Mouse (Mus musculus): ENCODE results near the gene Arhgdia. TPM values are rescaled to one million over a fixed set of nuclear protein-coding genes. Genes with fewer than 3 reads are reported as not detected.

The Arhgdia gene
- polyA plus RNA-seq, 2 experiments = 172 to 191 TPM

DNA sequence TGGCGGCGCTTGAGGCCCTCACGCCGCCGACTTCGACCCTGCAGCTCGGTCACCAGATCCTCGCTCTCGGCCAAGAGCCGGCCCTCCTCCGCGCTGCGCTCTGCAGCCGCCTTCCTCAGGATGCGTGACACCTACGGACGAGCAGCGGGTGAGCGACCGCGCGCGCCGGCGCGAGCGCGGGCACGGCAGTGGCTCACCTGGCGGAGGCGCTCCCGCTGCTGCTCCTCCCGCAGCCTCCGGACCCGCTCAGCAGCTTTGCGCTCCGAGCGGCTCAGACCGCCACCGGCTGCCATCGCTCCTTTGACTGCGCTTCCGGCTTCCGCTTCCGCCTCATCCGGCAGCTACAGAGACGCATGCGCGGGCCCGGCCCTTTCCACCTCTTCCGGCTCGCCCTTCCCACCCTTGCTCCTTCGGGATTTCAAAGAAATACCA is 43.3 kb upstream of the Arhgdia start:
- peak in 2 of 3 experiments; percentile 66 to 69 for DNase-seq (ENCODE audit: low read depth in 3 of 3, low spot score in 3 of 3)
- no peak for TF ChIP-seq EP300 (IDR thresholded peaks at IDR 0.05; ENCODE audit: low read depth)
- TF ChIP-seq CTCF (IDR thresholded peaks at IDR 0.05; ENCODE audit: low read depth) = no peak
- ATAC-seq (ENCODE audit: insufficient read depth) = peak; percentile 72
- Histone ChIP-seq H3K4me2 (ENCODE audit: low read depth) (peak overlapping the region; percentile 91), H3K9me3 (ENCODE audit: control insufficient read depth, low read length) (no peaks in the 10 kb centered on the region), H3K4me1 (replicated peaks; ENCODE audit: control insufficient read depth in 2 of 2, insufficient read depth in 2 of 2, low read length in 1 of 2) (peaks cover 19 to 29% of the 10 kb centered on the region in 2 experiments), H3K27ac (peak overlapping the region; percentile 69), H3K4me3 (ENCODE audit: insufficient read depth in 1 of 2, low read depth in 2 of 2, low read length in 2 of 2) (peak overlapping the region; percentile 74 to 91), H3K36me3 (replicated peaks; ENCODE audit: control insufficient read depth, insufficient read depth, low read depth) (peaks cover 37% of the 10 kb centered on the region), H3K9ac (replicated peaks) (peak overlapping the region; percentile 94), H3K27me3 (ENCODE audit: control insufficient read depth, insufficient read depth, low read length) (no peaks in the 10 kb centered on the region)
- under 1% methylated on average over 53 of the region's 53 CpGs for WGBS (ENCODE audit: insufficient replicate concordance)

- 11% methylated on average over 30 of the region's 30 CpGs for WGBS (ENCODE audit: insufficient replicate concordance)
- Histone ChIP-seq H3K9me3 (ENCODE audit: control insufficient read depth, low read length) (no peaks in the 10 kb centered on the region), H3K4me2 (ENCODE audit: low read depth) (peak overlapping the region; percentile 91), H3K4me3 (ENCODE audit: insufficient read depth in 1 of 2, low read depth in 2 of 2, low read length in 2 of 2) (peak overlapping the region; percentile 74 to 91), H3K9ac (replicated peaks) (peak overlapping the region; percentile 94), H3K27ac (peak overlapping the region; percentile 69), H3K4me1 (replicated peaks; ENCODE audit: control insufficient read depth in 2 of 2, insufficient read depth in 2 of 2, low read length in 1 of 2) (peaks cover 15 to 26% of the 10 kb centered on the region in 2 experiments), H3K27me3 (ENCODE audit: control insufficient read depth, insufficient read depth, low read length) (no peaks in the 10 kb centered on the region), H3K36me3 (replicated peaks; ENCODE audit: control insufficient read depth, insufficient read depth, low read depth) (peaks cover 38% of the 10 kb centered on the region)
- ATAC-seq (ENCODE audit: insufficient read depth) (peak; percentile 80), DNase-seq (ENCODE audit: low read depth in 3 of 3, low spot score in 3 of 3) (no peak)
- TF ChIP-seq EP300 (IDR thresholded peaks at IDR 0.05; ENCODE audit: low read depth) = no peak
- TF ChIP-seq CTCF (IDR thresholded peaks at IDR 0.05; ENCODE audit: low read depth) = peak; percentile 91
These were observed 42.7 kb upstream of the Arhgdia start for GRCm38 (mm10) chr11:120623961-120624679.

- Histone ChIP-seq H3K27ac (no peak overlapping the region), H3K9me3 (ENCODE audit: control insufficient read depth, low read length) (no peaks in the 10 kb centered on the region), H3K9ac (replicated peaks) (no peak overlapping the region), H3K4me1 (replicated peaks; ENCODE audit: control insufficient read depth in 2 of 2, insufficient read depth in 2 of 2, low read length in 1 of 2) (peaks cover 13 to 22% of the 10 kb centered on the region in 2 experiments), H3K4me3 (ENCODE audit: insufficient read depth in 1 of 2, low read depth in 2 of 2, low read length in 2 of 2) (no peak overlapping the region), H3K36me3 (replicated peaks; ENCODE audit: control insufficient read depth, insufficient read depth, low read depth) (peaks cover 41% of the 10 kb centered on the region), H3K27me3 (ENCODE audit: control insufficient read depth, insufficient read depth, low read length) (no peaks in the 10 kb centered on the region), H3K4me2 (ENCODE audit: low read depth) (no peak overlapping the region)
- DNase-seq (ENCODE audit: low read depth in 3 of 3, low spot score in 3 of 3) = no peak
- ATAC-seq (ENCODE audit: insufficient read depth) = no peak
- TF ChIP-seq CTCF (IDR thresholded peaks at IDR 0.05; ENCODE audit: low read depth) = no peak
- TF ChIP-seq EP300 (IDR thresholded peaks at IDR 0.05; ENCODE audit: low read depth) = no peak
- 84% methylated on average over 6 of the region's 6 CpGs for WGBS (ENCODE audit: insufficient replicate concordance)
These were observed 41.4 kb upstream of the Arhgdia start for GRCm38 (mm10) chr11:120622805-120623204.

DNA sequence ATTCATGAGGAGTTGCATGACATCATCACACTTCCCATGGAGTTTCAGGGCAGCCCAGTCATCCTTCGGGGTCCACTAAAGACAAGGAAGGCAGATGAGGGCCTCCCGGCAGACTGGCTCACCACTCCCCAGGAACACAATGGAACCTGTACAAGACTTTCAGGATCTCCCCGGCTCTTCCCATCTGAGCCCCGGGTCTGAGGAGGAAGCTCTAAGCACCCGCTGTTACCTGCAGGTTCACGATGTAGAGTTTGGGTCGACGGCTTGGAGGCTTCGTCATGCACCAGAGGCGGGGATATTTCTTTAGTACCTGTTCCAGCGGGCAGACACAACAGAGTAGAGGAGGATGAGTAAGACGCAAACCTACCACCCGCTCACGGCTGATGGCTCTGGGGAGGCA is 38.8 kb upstream of the Arhgdia start:
- H3K27me3 ChIP-seq (ENCODE audit: control insufficient read depth, insufficient read depth, low read length) = no peaks in the 10 kb centered on the region
- no peak overlapping the region for H3K4me2 ChIP-seq (ENCODE audit: low read depth)
- no peak overlapping the region for H3K27ac ChIP-seq
- ATAC-seq (ENCODE audit: insufficient read depth) (no peak), DNase-seq (ENCODE audit: low read depth in 3 of 3, low spot score in 3 of 3) (no peak)
- H3K4me3 ChIP-seq (ENCODE audit: insufficient read depth in 1 of 2, low read depth in 2 of 2, low read length in 2 of 2) = no peak overlapping the region
- no peaks in the 10 kb centered on the region for H3K9me3 ChIP-seq (ENCODE audit: control insufficient read depth, low read length)
- H3K4me1 ChIP-seq (replicated peaks; ENCODE audit: control insufficient read depth in 2 of 2, insufficient read depth in 2 of 2, low read length in 1 of 2) = peaks cover 18 to 23% of the 10 kb centered on the region in 2 experiments
- no peak for TF ChIP-seq EP300 (IDR thresholded peaks at IDR 0.05; ENCODE audit: low read depth)
- TF ChIP-seq CTCF (IDR thresholded peaks at IDR 0.05; ENCODE audit: low read depth) = no peak
- 92% methylated on average over 14 of the region's 14 CpGs for WGBS (ENCODE audit: insufficient replicate concordance)
- H3K36me3 ChIP-seq (replicated peaks; ENCODE audit: control insufficient read depth, insufficient read depth, low read depth) = peaks cover 41% of the 10 kb centered on the region
- no peak overlapping the region for H3K9ac ChIP-seq (replicated peaks)

DNA sequence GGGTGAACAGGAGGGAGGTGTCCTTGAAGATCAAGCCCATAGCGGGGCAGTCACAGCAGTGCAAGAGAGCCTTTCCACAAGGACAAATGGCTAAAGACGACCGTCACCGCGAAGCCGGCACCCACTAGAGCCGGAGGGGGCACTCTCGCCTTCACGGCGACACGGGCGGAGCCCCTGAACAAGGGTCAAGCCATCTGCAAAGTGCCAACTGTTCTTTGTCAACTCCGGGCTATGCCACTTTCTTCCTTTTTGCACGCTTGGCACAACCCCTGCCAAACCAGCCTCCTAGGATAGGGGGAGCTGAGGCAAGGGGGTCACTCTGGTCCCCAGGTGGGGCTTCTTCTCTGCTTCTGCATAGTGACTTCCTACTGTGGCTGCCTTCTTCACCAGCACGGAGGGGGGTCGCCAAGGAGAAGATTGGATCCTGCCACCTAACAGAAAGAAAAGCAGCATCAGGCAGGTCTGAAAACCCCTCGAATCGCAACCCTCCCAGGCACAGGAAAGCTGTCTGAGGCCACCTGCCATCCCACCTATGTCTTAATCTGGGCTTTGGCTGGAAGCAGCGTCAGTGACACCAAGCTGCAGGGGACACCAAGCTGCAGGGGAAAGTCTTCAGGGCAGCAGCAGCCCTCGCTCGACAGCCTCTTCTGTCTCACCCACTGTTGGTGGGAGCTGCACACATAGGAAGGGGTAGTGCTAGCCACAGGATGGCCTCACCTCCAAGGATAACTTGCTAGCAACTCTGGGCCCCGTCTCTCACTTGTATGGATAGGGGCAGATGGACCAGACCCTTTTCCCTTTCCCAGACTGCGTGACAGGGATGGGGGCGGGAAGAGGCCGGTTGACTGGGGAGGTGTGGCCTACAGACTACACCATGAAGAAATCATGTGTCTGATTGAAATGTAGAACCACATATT is 37.5 kb upstream of the Arhgdia start:
- TF ChIP-seq CTCF (IDR thresholded peaks at IDR 0.05; ENCODE audit: low read depth) = no peak
- TF ChIP-seq EP300 (IDR thresholded peaks at IDR 0.05; ENCODE audit: low read depth) = no peak
- Histone ChIP-seq H3K36me3 (replicated peaks; ENCODE audit: control insufficient read depth, insufficient read depth, low read depth) (peaks cover 41% of the 10 kb centered on the region), H3K4me1 (replicated peaks; ENCODE audit: control insufficient read depth in 2 of 2, insufficient read depth in 2 of 2, low read length in 1 of 2) (peaks cover 14 to 19% of the 10 kb centered on the region in 2 experiments), H3K27me3 (ENCODE audit: control insufficient read depth, insufficient read depth, low read length) (no peaks in the 10 kb centered on the region), H3K4me3 (ENCODE audit: insufficient read depth in 1 of 2, low read depth in 2 of 2, low read length in 2 of 2) (no peak overlapping the region), H3K9ac (replicated peaks) (no peak overlapping the region; the same call in 1 of the 2 replicates), H3K4me2 (ENCODE audit: low read depth) (peak overlapping the region; percentile 96), H3K27ac (no peak overlapping the region), H3K9me3 (ENCODE audit: control insufficient read depth, low read length) (no peaks in the 10 kb centered on the region)
- DNase-seq (ENCODE audit: low read depth in 3 of 3, low spot score in 3 of 3) (no peak), ATAC-seq (ENCODE audit: insufficient read depth) (no peak)
- WGBS (ENCODE audit: insufficient replicate concordance) = 83% methylated on average over 25 of the region's 25 CpGs

Data from liver, embryonic 14.5 days (tissue).